Comparison of ENCODE assay signal across 26 mouse cellular contexts in genomic region chr8:111369711-111370110, GRCm38 (mm10). TPM values are rescaled to one million over a fixed set of nuclear protein-coding genes. Genes with fewer than 3 reads are reported as not detected.
A peak's percentile ranks its signal among the peaks of the same experiment; 100 is the strongest.
DNase-seq lines count a peak whose midpoint lies in the region; TF ChIP-seq lines count a peak whose summit lies in the region.
"Had no signal": no experiment of that assay in that cellular context is flagged by ENCODE, and none has a peak within 500 bp of the region (broad histone marks: within the 10 kb centered on the region; RNA-seq: fewer than 3 reads in every experiment).

No protein-coding gene starts in this region.

- H3K9ac ChIP-seq in CH12.LX (ENCODE audit: insufficient read depth, low read depth), result no peak overlapping the region
- H3K9ac ChIP-seq: embryonic facial prominence, embryonic 12.5 days; embryonic facial prominence, embryonic 15.5 days; forebrain, postnatal 0 days; heart, embryonic 12.5 days; heart, embryonic 15.5 days; hindbrain, embryonic 13.5 days had no signal

- DNase-seq in layer of hippocampus, adult 2 months (ENCODE audit: low spot score in 2 of 2), result no peak
- no peak for DNase-seq in layer of hippocampus, adult 8-10 months (ENCODE audit: low spot score in 2 of 2)
- peak; percentile 54 for DNase-seq in 3T3-L1 (ENCODE audit: low read depth, low spot score)
- no peak for DNase-seq in CH12.LX (ENCODE audit: extremely low read depth)
- DNase-seq in gastrocnemius, postnatal 4 days (ENCODE audit: low spot score in 2 of 2), result no peak
- no peak for DNase-seq in ovary, postnatal 36 days (ENCODE audit: low spot score)
- DNase-seq: adrenal gland, adult 8-10 months; adrenal gland, postnatal 25 days; cerebellum, adult 11-12 months; cerebellum, adult 9-10 months; cerebellum, postnatal 25 days; forebrain, postnatal 0 days; gastrocnemius, adult 2 months; gastrocnemius, postnatal 14 days; heart, adult 18-20 months; heart, postnatal 10 days; heart, postnatal 36 days had no signal

- peaks cover 75% of the 10 kb centered on the region for H3K27me3 ChIP-seq in CH12.LX (replicated peaks)
- H3K27me3 ChIP-seq: embryonic facial prominence, embryonic 15.5 days had no signal

- in situ Hi-C loops in CH12.LX (cut with MboI; ENCODE audit: low pct_ligation_motif_present, low pct_unique_long_range_greater_than_20kb, low sequenced_read_pairs), result no loop called here

- TF ChIP-seq CTCF in layer of hippocampus, adult 2 months (conservative IDR thresholded peaks at IDR 0.05), result no peak
- no peak for TF ChIP-seq CTCF in CH12.LX (conservative IDR thresholded peaks at IDR 0.05 in 1 of 2, IDR thresholded peaks at IDR 0.05 in 1 of 2; ENCODE audit: low read depth in 2 of 2, low read length in 2 of 2)

- H3K4me1 ChIP-seq in CH12.LX (ENCODE audit: control insufficient read depth in 1 of 2, insufficient read depth in 2 of 2), result peaks cover 9 to 34% of the 10 kb centered on the region in 2 experiments
- H3K4me1 ChIP-seq: heart, embryonic 12.5 days; hindbrain, embryonic 13.5 days had no signal

- no peak for TF ChIP-seq RAD21 in CH12.LX (IDR thresholded peaks at IDR 0.05; ENCODE audit: low read depth, low read length)

- H3K4me3 ChIP-seq in layer of hippocampus, adult 2 months, result no peak overlapping the region
- H3K4me3 ChIP-seq in CH12.LX (replicated peaks in 1 of 3; ENCODE audit: low read depth in 2 of 3, low read length in 2 of 3, poor library complexity in 1 of 3), result no peak overlapping the region
- H3K4me3 ChIP-seq: embryonic facial prominence, embryonic 12.5 days; embryonic facial prominence, embryonic 15.5 days; gastrocnemius, adult 2 months; heart, embryonic 12.5 days; heart, embryonic 15.5 days; hindbrain, embryonic 10.5 days; hindbrain, embryonic 13.5 days had no signal

- H3K4me2 ChIP-seq in CH12.LX (ENCODE audit: insufficient read depth, low read depth, poor library complexity, severe bottlenecking), result no peak overlapping the region
- H3K4me2 ChIP-seq: embryonic facial prominence, embryonic 12.5 days; embryonic facial prominence, embryonic 15.5 days; heart, embryonic 12.5 days; heart, embryonic 15.5 days; hindbrain, embryonic 13.5 days had no signal

- no peaks in the 10 kb centered on the region for H3K36me3 ChIP-seq in CH12.LX (replicated peaks in 1 of 2; ENCODE audit: control insufficient read depth in 1 of 2, insufficient read depth in 1 of 2, low read length in 1 of 2)
- H3K36me3 ChIP-seq: embryonic facial prominence, embryonic 12.5 days; embryonic facial prominence, embryonic 15.5 days; G1E; heart, embryonic 12.5 days; heart, embryonic 15.5 days; hindbrain, embryonic 10.5 days; hindbrain, embryonic 13.5 days had no signal

- dilution Hi-C loops in CH12.LX (cut with MboI; ENCODE audit: extremely low pct_ligation_motif_present, extremely low pct_unique_long_range_greater_than_20kb, low sequenced_read_pairs), result no loop called here

- peaks cover 6% of the 10 kb centered on the region for H3K9me3 ChIP-seq in CH12.LX (replicated peaks; ENCODE audit: low read length)
- H3K9me3 ChIP-seq: embryonic facial prominence, embryonic 12.5 days; embryonic facial prominence, embryonic 15.5 days; G1E; heart, embryonic 12.5 days; heart, embryonic 15.5 days; hindbrain, embryonic 10.5 days; hindbrain, embryonic 13.5 days had no signal

- no peak for TF ChIP-seq EP300 in CH12.LX (IDR thresholded peaks at IDR 0.05; ENCODE audit: low read length)

- TF ChIP-seq POLR2A in CH12.LX (IDR thresholded peaks at IDR 0.05; ENCODE audit: low read depth, low read length), result no peak

- H3K79me2 ChIP-seq in CH12.LX (replicated peaks; ENCODE audit: control insufficient read depth, extremely low read depth, insufficient read depth, poor library complexity, severe bottlenecking), result no peaks in the 10 kb centered on the region

- 0 out of 2 replicates have a peak overlapping the region, but pooled peaks have one; percentile 32 for H3K27ac ChIP-seq in layer of hippocampus, adult 2 months
- no peak overlapping the region for H3K27ac ChIP-seq in CH12.LX (ENCODE audit: insufficient read depth, low read depth)
- H3K27ac ChIP-seq: embryonic facial prominence, embryonic 12.5 days; embryonic facial prominence, embryonic 15.5 days; gastrocnemius, adult 2 months; heart, embryonic 15.5 days; hindbrain, embryonic 10.5 days; hindbrain, embryonic 13.5 days had no signal

TF ChIP-seq in CH12.LX, 34 proteins besides CTCF, POLR2A, EP300 and RAD21:
- TF ChIP-seq IRF4 (IDR thresholded peaks at IDR 0.05; ENCODE audit: low read depth, low read length), result 0 out of 2 replicates have a peak, but pooled peaks have one; percentile 7
- no peak for TF ChIP-seq RCOR1 (conservative IDR thresholded peaks at IDR 0.05; ENCODE audit: low read depth, low read length)
- TF ChIP-seq BHLHE40 (IDR thresholded peaks at IDR 0.05; ENCODE audit: low read depth, low read length), result peak; percentile 40
- TF ChIP-seq ZNF384 (IDR thresholded peaks at IDR 0.05; ENCODE audit: low read depth, low read length), result no peak
- no peak for TF ChIP-seq ZKSCAN1 (IDR thresholded peaks at IDR 0.05; ENCODE audit: borderline replicate concordance, low read depth, low read length)
- no peak for TF ChIP-seq MYC (IDR thresholded peaks at IDR 0.05; ENCODE audit: low read depth, low read length)
- TF ChIP-seq MAFK (IDR thresholded peaks at IDR 0.05; ENCODE audit: insufficient replicate concordance, low read length), result no peak
- 0 out of 2 replicates have a peak, but pooled peaks have one; percentile 22 for TF ChIP-seq TCF12 (IDR thresholded peaks at IDR 0.05; ENCODE audit: low read depth, low read length)

RNA-seq across cellular contexts. Expression of gene Fa2h, which starts 23.9 kb away (rescaled TPM):
- 10 to 100 TPM; 22.0 to 23.1 TPM for total RNA-seq in layer of hippocampus, adult 2 months (2021)
- 10 to 100 TPM; 22.2 to 31.0 (median 25.0) TPM for total RNA-seq in layer of hippocampus, adult 8-10 months (2022)
- total RNA-seq in CH12.LX (2012; rRNA removed) (0.04 and 0.08 TPM in 2 replicates), CH12.LX (2014; rRNA removed) (not detected in 2 replicates)
- not detected in 2 replicates for polyA plus RNA-seq in CH12.LX (2012; ENCODE audit: insufficient read length, low read depth)
- total RNA-seq in gastrocnemius, postnatal 4 days (2021), result 1 to 10 TPM; 3.9 to 4.2 TPM
- total RNA-seq: common myeloid progenitor, adult 5-6 weeks had no signal
- polyA plus RNA-seq: forebrain, embryonic 14.5 days; G1E; heart, embryonic 12.5 days; heart, embryonic 15.5 days had no signal

RNA-seq across cellular contexts. Expression of gene Mlkl, which starts 31.7 kb away (rescaled TPM):
- 1 to 10 TPM in 1 of 2 experiments, under 1 TPM in 1; 0.22 to 1.1 TPM for total RNA-seq in layer of hippocampus, adult 2 months (2021)
- total RNA-seq in layer of hippocampus, adult 8-10 months (2022), result 1 to 10 TPM in 1 of 4 experiments, under 1 TPM in 2, not detected in 1; 0.54 to 1.2 (median 0.85) TPM
- total RNA-seq in CH12.LX (2012; rRNA removed), result 7.9 and 9.2 TPM in 2 replicates
- 0.42 and 0.72 TPM in 2 replicates for total RNA-seq in CH12.LX (2014; rRNA removed)
- 1.4 and 1.5 TPM in 2 replicates for polyA plus RNA-seq in CH12.LX (2012; ENCODE audit: insufficient read length, low read depth)
- total RNA-seq in gastrocnemius, postnatal 4 days (2021), result 1 to 10 TPM; 2.9 to 3.1 TPM
- total RNA-seq: G1E had no signal
- polyA plus RNA-seq: G1E had no signal

Comparison
In these comparisons a context has a peak if more than half of its experiments do, and no peak if none do; other contexts are left out.
1. RNA of gene Fa2h, which starts 23.9 kb away (total RNA-seq): 22.2 to 31.0 TPM in layer of hippocampus, adult 8-10 months, 22.0 to 23.1 TPM in layer of hippocampus, adult 2 months and 3.9 to 4.2 TPM in gastrocnemius, postnatal 4 days; 0.04 to 0.08 TPM in CH12.LX; every median in the first group is over 4 times any median in the second.